Mouse (Mus musculus) kidney, postnatal 0 days (tissue): Measurements from ENCODE around the gene Stra8. TPM values are rescaled to one million over a fixed set of nuclear protein-coding genes. Genes with fewer than 3 reads are reported as not detected.

Source experiments
- ATAC-seq: fragments of 200-750 bp; cut with Nextera tagmentation; replicated peaks from 2 replicates; pipeline ENCODE4 v1.8.0; 2017; ENCODE audit warnings: low read depth, moderate number of reproducible peaks, moderate TSS enrichment, moderate library complexity; ENCODE audit not compliant: low FRiP score
- DNase-seq: peaks from one replicate; pipeline ENCODE4 v3.0.0-alpha.2; 2016; ENCODE audit warnings: low spot score
- H3K27ac ChIP-seq: fragments of 300-500 bp; sonication (generic); 2 replicates; pipeline ENCODE4 v1.5.1; 2014; ENCODE audit warnings: mild to moderate bottlenecking
- H3K27me3 ChIP-seq: fragments of 300-500 bp; sonication (generic); 2 replicates; pipeline ENCODE4 v1.6.1; 2014; ENCODE audit warnings: low read length, mixed read lengths; ENCODE audit not compliant: insufficient read depth
- H3K36me3 ChIP-seq: fragments of 300-500 bp; sonication (generic); 2 replicates; pipeline ENCODE4 v1.6.1; 2014; ENCODE audit warnings: low read length, mixed read lengths; ENCODE audit not compliant: insufficient read depth
- H3K4me1 ChIP-seq: fragments of 300-500 bp; sonication (generic); replicated peaks from 2 replicates; pipeline ENCODE4 v1.6.1; 2014; ENCODE audit warnings: antibody characterized with exemption, low read length, mixed read lengths; ENCODE audit not compliant: insufficient read depth
- H3K4me2 ChIP-seq: fragments of 300-500 bp; sonication (generic); 2 replicates; pipeline ENCODE4 v1.6.1; 2014; ENCODE audit warnings: mild to moderate bottlenecking, low read length, moderate library complexity, mixed read lengths
- H3K4me3 ChIP-seq: fragments of 300-500 bp; sonication (generic); replicated peaks from 2 replicates; pipeline ENCODE4 v1.5.1; 2014; ENCODE audit warnings: low read depth, low read length
- H3K9ac ChIP-seq: fragments of 300-500 bp; sonication (generic); 2 replicates; pipeline ENCODE4 v1.6.1; 2014; ENCODE audit warnings: low read depth, low read length
- H3K9me3 ChIP-seq: fragments of 300-500 bp; sonication (generic); replicated peaks from 2 replicates; pipeline ENCODE4 v1.6.1; 2016; ENCODE audit warnings: low read length, inconsistent platforms, mixed read lengths
- CTCF ChIP-seq: IDR thresholded peaks from 2 replicates; pipeline ENCODE4 v1.5.1; 2016; ENCODE audit warnings: antibody characterized with exemption, low read depth, mild to moderate bottlenecking, moderate library complexity
- WGBS: fragments of 180-500 bp; shearing (Covaris S2); extraction: QIAGEN DNeasy Blood & Tissue Kit; methylation state at CpG from one replicate; pipeline ENCODE4 v1.1.7; 2014; 5-methylcytosine and 5-hydroxymethylcytosine counted together
- polyA plus RNA-seq: library from polyadenylated mRNA; unstranded; fragments of >200 nt; fragmentation: Nextera tagmentation; extraction: Ambion mirVana; gene quantifications from 2 replicates; pipeline ENCODE4 v1.2.1, GENCODE M21; 2015

The Stra8 gene
- polyA plus RNA-seq, 1 experiment from 2014 or later, result not detected

DNA sequence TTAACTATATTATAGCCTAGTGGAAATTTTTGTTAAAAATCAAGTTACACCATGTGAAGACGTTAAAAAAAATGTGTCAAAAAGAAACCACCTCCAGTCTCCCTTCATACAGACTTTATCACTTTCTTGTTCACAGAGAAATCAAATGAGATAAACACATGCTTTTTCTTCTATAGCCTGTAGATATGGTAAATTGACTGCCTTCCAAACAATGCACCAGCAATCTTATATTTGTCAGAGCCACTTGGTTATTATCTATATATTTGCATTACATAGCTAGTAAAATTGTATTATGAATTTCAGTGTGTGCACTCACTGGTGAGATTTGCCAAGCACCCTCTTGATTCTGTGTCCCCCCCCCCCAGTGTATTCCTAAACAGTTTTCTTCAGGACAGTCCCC lies 12.7 kb downstream of the Stra8 start:
- ATAC-seq (no peak), DNase-seq (no peak)
- no peaks in the 10 kb centered on the region for H3K27me3 ChIP-seq
- TF ChIP-seq CTCF, result no peak
- H3K27ac ChIP-seq, result no peak overlapping the region
- H3K9ac ChIP-seq, result no peak overlapping the region
- no peaks in the 10 kb centered on the region for H3K4me1 ChIP-seq
- H3K4me2 ChIP-seq, result no peak overlapping the region
- WGBS, result 84% methylated on average over 1 of the region's 1 CpGs
- no peaks in the 10 kb centered on the region for H3K9me3 ChIP-seq
- H3K36me3 ChIP-seq, result no peaks in the 10 kb centered on the region
- no peak overlapping the region for H3K4me3 ChIP-seq

DNA sequence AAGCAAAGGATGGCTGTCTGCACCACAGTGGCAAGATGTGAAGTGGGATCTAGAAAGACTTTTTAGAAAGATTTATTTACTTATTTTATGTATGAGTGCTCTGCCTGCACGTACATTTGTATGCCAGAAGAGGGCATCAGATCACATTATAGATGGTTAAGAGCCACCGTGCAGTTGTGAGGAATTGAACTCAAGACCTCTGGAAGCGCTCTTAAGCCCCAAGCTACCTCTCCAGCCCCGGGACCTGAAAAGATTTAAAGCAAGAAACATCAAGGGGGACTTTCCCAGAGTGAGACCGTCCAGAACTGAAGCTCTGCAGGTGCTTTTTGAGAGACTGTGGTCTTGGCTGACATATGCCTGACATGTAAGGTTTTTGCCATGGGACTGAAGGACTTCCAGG lies 16.8 kb downstream of the Stra8 start:
- H3K4me2 ChIP-seq, result no peak overlapping the region
- no peak overlapping the region for H3K4me3 ChIP-seq
- DNase-seq (no peak), ATAC-seq (no peak)
- no peak overlapping the region for H3K27ac ChIP-seq
- H3K4me1 ChIP-seq, result no peaks in the 10 kb centered on the region
- H3K9ac ChIP-seq, result no peak overlapping the region
- peak; percentile 29; the same call in 1 of the 2 replicates for TF ChIP-seq CTCF
- no peaks in the 10 kb centered on the region for H3K27me3 ChIP-seq
- WGBS, result 71% methylated on average over 5 of the region's 5 CpGs
- H3K36me3 ChIP-seq, result no peaks in the 10 kb centered on the region
- H3K9me3 ChIP-seq, result no peaks in the 10 kb centered on the region

DNA sequence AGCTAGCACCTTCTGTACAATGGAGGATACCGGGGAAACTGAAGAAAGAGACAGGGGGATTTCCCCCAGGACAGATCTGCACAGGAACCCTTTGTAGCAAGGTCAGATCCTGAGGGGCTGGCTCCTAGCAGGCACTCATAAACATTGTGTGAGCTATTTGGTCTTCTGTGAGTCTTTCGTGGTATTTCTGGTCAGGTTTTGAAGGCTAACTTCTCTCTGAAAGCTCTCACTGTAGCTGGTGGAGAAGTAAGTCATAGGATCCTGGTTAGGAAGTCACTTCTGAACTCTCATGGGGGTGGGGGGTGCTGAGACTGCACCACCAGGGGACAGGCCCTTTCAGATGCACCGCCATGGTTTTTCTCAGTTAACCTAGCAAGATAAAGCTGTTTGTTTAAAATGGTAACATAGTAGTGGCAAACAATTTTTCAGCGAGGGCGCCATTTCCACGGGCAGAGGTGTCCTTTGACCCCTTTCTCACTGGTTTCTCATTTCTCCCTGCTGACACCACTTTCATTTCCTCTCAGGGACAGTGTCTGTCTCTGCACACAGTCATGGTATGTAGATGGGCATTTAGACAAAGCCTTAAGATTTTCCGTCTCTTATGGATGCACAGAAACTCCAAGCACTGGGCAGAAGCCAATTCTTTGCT lies 18.4 kb downstream of the Stra8 start:
- DNase-seq (no peak), ATAC-seq (no peak)
- no peak overlapping the region for H3K9ac ChIP-seq
- WGBS, result 76% methylated on average over 7 of the region's 7 CpGs
- H3K4me1 ChIP-seq, result no peaks in the 10 kb centered on the region
- H3K9me3 ChIP-seq, result no peaks in the 10 kb centered on the region
- no peak for TF ChIP-seq CTCF
- H3K27ac ChIP-seq, result no peak overlapping the region
- no peak overlapping the region for H3K4me3 ChIP-seq
- no peak overlapping the region for H3K4me2 ChIP-seq
- no peaks in the 10 kb centered on the region for H3K36me3 ChIP-seq
- H3K27me3 ChIP-seq, result no peaks in the 10 kb centered on the region

DNA sequence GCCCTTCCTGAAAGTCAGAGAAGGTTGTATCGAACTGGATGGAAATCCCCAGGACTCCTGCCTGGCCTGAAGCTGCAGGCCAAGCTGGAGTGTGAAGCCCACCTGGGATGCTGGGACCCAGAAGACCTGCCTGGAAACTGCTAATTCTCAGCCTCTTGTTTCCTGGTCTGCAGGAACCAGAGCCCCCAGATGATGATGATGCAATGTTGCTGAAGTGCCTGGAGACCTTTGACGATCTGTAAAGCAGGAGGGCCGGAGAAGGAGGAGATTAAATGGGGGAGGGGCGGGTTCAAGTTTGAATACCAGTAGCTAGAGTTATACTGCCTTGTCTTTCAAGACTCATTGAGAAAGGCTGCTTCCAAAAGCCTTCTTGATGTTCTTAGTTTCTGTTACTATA lies 19.0 kb downstream of the Stra8 start:
- 41% methylated on average over 4 of the region's 4 CpGs for WGBS
- Histone ChIP-seq H3K4me2 (no peak overlapping the region), H3K4me1 (no peaks in the 10 kb centered on the region), H3K4me3 (no peak overlapping the region), H3K27ac (no peak overlapping the region), H3K36me3 (no peaks in the 10 kb centered on the region), H3K9ac (no peak overlapping the region), H3K27me3 (no peaks in the 10 kb centered on the region), H3K9me3 (no peaks in the 10 kb centered on the region)
- TF ChIP-seq CTCF, result no peak
- no peak for ATAC-seq
- no peak for DNase-seq

DNA sequence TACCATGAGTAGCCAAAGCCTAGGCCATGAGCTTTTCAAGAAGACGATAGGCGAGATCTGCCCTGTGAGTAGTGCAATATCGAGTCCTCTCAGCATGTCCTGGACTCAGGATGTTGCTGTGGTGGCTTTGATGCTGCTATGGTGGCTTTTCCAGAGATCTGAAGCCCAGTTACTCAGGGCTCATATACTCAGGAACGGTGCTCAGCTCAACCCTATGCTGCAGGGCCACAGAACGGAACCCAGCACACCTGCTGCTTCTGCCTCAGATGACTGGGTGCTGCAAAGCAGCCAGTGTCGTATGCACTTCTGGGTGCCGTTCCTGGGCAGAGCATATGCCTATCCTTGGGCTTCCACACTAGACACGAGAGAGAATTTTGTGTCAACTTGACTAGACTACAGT lies 19.5 kb downstream of the Stra8 start:
- Histone ChIP-seq H3K4me2 (no peak overlapping the region), H3K9ac (no peak overlapping the region), H3K4me3 (no peak overlapping the region), H3K27ac (no peak overlapping the region), H3K9me3 (no peaks in the 10 kb centered on the region), H3K36me3 (no peaks in the 10 kb centered on the region), H3K27me3 (no peaks in the 10 kb centered on the region), H3K4me1 (no peaks in the 10 kb centered on the region)
- TF ChIP-seq CTCF, result no peak
- DNase-seq, result no peak
- no peak for ATAC-seq
- 90% methylated on average over 8 of the region's 8 CpGs for WGBS

DNA sequence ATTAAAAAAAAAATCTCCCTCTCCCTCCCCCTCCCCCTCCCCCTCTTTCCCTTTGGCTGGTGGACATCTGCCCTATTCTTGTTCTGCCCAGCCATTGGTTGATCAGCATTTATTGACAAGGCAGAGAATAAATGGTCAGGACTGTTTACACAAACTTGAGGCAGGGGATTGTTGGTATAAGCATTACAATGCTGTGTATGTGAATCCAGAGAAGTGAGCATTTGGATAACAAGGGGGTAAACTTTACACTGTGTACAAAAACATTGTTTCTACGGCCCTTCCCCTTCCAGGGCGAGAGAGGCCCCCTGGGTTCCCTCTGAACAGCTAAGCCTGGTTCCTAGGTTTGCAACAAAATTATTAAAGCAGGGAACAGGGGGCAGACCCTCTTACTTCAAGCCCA lies 21.5 kb downstream of the Stra8 start:
- H3K36me3 ChIP-seq, result no peaks in the 10 kb centered on the region
- no peak overlapping the region for H3K4me2 ChIP-seq
- no peak overlapping the region for H3K4me3 ChIP-seq
- H3K9me3 ChIP-seq, result no peaks in the 10 kb centered on the region
- no peaks in the 10 kb centered on the region for H3K27me3 ChIP-seq
- 74% methylated on average over 2 of the region's 2 CpGs for WGBS
- TF ChIP-seq CTCF, result no peak
- no peak overlapping the region for H3K9ac ChIP-seq
- DNase-seq (no peak), ATAC-seq (no peak)
- H3K27ac ChIP-seq, result no peak overlapping the region
- no peaks in the 10 kb centered on the region for H3K4me1 ChIP-seq

DNA sequence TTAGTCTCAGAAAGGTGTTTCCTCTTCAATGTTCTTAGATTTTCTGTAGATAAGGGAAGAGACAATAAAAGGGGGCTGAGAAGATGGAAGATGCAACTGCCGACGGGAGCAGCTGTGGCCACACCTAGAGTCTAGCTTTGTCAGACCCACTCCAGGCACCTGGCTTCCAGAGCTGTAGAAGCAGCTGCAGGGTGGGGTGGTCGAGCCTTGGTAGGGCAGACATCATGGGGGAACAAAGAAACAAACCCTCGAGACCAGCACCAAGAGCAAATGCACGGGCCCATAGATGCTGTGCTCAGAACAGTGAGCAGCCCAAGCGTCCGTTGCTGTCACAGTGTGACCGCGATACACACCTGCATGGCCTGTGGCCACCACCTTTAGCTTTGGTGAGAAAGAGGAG lies 22.5 kb downstream of the Stra8 start:
- no peak overlapping the region for H3K4me3 ChIP-seq

More for the DNA sequence above, 22.5 kb downstream of the Stra8 start:
- Histone ChIP-seq H3K36me3 (no peaks in the 10 kb centered on the region), H3K9me3 (no peaks in the 10 kb centered on the region), H3K4me1 (no peaks in the 10 kb centered on the region), H3K27me3 (no peaks in the 10 kb centered on the region), H3K9ac (no peak overlapping the region), H3K27ac (no peak overlapping the region), H3K4me2 (no peak overlapping the region)
- ATAC-seq, result no peak
- DNase-seq, result no peak
- WGBS, result 94% methylated on average over 9 of the region's 9 CpGs
- no peak for TF ChIP-seq CTCF
